Mouse (Mus musculus): Measurements from ENCODE around the gene Det1.

DNA sequence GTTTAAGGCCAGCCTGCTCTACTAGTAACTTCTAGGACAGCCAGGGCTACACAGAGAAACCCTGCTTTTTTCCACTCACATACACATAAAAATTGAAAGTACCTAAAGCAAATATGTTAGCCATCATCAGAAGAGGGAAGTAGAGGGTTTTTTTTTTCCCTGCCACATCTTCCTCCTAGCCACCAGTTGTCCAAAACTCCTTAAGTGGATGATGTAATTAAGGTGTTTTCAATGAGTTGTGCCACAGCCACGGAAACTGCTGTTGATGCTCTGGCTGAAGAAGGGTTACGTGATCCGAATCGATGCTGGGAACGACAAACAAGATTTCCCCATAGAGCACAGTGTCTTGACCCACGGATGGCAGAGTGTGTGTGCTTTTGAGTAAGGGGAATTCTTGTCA lies 25.3 kb upstream of the Det1 start:
- no peak for TF ChIP-seq REST (IDR thresholded peaks at IDR 0.05; ENCODE audit: insufficient read depth, insufficient read length)
- TF ChIP-seq POLR2A (IDR thresholded peaks at IDR 0.05; ENCODE audit: insufficient read length, low read depth): no peak
- no peak for TF ChIP-seq MYOG (IDR thresholded peaks at IDR 0.05; ENCODE audit: control insufficient read depth in 1 of 3, insufficient read depth in 1 of 3, insufficient read length in 2 of 3, low read depth in 2 of 3)
- TF ChIP-seq MYOD1 (IDR thresholded peaks at IDR 0.05; ENCODE audit: control insufficient read depth in 1 of 3, insufficient read length in 2 of 3, low read depth in 2 of 3): no peak
- TF ChIP-seq POLR2AphosphoS2 (IDR thresholded peaks at IDR 0.05; ENCODE audit: insufficient read length, low read depth): no peak
- no peak for TF ChIP-seq MAX (IDR thresholded peaks at IDR 0.05; ENCODE audit: low read depth)
- no peak for TF ChIP-seq TCF12 (IDR thresholded peaks at IDR 0.05; ENCODE audit: insufficient read depth, poor library complexity, severe bottlenecking)
- no peak for TF ChIP-seq TCF3 (IDR thresholded peaks at IDR 0.05; ENCODE audit: insufficient read length, low read depth)
